Mouse (Mus musculus) heart, adult 2 months (tissue): ENCODE results near the gene Olfr1282. TPM values are rescaled to one million over a fixed set of nuclear protein-coding genes. Genes with fewer than 3 reads are reported as not detected.

Experiments
- DNase-seq, 2 experiments: peaks; one replicate each; pipeline ENCODE4 v3.0.0; 2021
- H3K27ac ChIP-seq: fragments of 200-600 bp; 2 replicates; pipeline ENCODE4 v1.8.1; 2022
- H3K27me3 ChIP-seq: fragments of 200-500 bp; 2 replicates; pipeline ENCODE4 v1.6.1; 2012; ENCODE audit warnings: mild to moderate bottlenecking, low read length, inconsistent platforms, mixed read lengths; ENCODE audit not compliant: control insufficient read depth, insufficient read depth
- H3K36me3 ChIP-seq: fragments of 200-500 bp; 2 replicates; pipeline ENCODE4 v1.6.1; 2012; ENCODE audit warnings: low read length, inconsistent platforms; ENCODE audit not compliant: control insufficient read depth, insufficient read depth
- H3K4me1 ChIP-seq: fragments of 200-500 bp; 2 replicates; pipeline ENCODE4 v1.6.1; 2011; ENCODE audit warnings: low read length; ENCODE audit not compliant: control insufficient read depth, insufficient read depth
- H3K4me3 ChIP-seq: fragments of 200-600 bp; 2 replicates; pipeline ENCODE4 v1.8.1; 2022
- H3K79me2 ChIP-seq: fragments of 200-500 bp; replicated peaks from 2 replicates; pipeline ENCODE4 v1.6.1; 2012; ENCODE audit warnings: mild to moderate bottlenecking, inconsistent platforms, low read length, moderate library complexity, mixed read lengths; ENCODE audit not compliant: control insufficient read depth, insufficient read depth
- H3K9ac ChIP-seq: fragments of 200-500 bp; 2 replicates; pipeline ENCODE4 v1.6.1; 2012; ENCODE audit warnings: low read depth, mild to moderate bottlenecking, control low read depth, inconsistent platforms, low read length, mixed read lengths
- CTCF ChIP-seq: fragments of 200-600 bp; IDR thresholded peaks from 2 replicates; pipeline ENCODE4 v1.8.1; 2022; ENCODE audit warnings: antibody characterized with exemption, mild to moderate bottlenecking, moderate library complexity
- EP300 ChIP-seq: fragments of 200-500 bp; IDR thresholded peaks from 2 replicates; pipeline ENCODE4 v1.6.1; 2011; ENCODE audit warnings: low read depth, low read length, control low read depth; ENCODE audit not compliant: insufficient read depth
- POLR2A ChIP-seq: fragments of 200-500 bp; IDR thresholded peaks from 2 replicates; pipeline ENCODE4 v1.6.1; 2011; ENCODE audit warnings: mild to moderate bottlenecking, low read depth, low read length, control low read depth; ENCODE audit not compliant: insufficient read depth
- intact Hi-C: fragments of 180-260 bp; cut with DNase I; formaldehyde crosslinking; loops from one replicate; pipeline ENCODE4 v1.15.1; 2025
- polyA plus RNA-seq: library from polyadenylated mRNA; depleted of rRNA; stranded (reverse); fragments of >200 nt; gene quantifications from 2 replicates; pipeline ENCODE4 v1.2.3, GENCODE M21; 2012; rRNA removed
- total RNA-seq, 2 experiments: library from RNA; stranded (reverse); gene quantifications; 2 replicates each; pipeline ENCODE4 v1.2.3; 2021

Gene Olfr1282
- total and polyA plus RNA-seq, 3 experiments, result not detected

GRCm38 (mm10) chr2:111300374-111300773, 35.5 kb downstream of the Olfr1282 start, which contains the start of gene Olfr1279:
Olfr1279 (plus strand) TSS chr2:111300635.
- no peaks in the 10 kb centered on the region for H3K79me2 ChIP-seq
- H3K4me1 ChIP-seq, result no peaks in the 10 kb centered on the region
- H3K36me3 ChIP-seq, result no peaks in the 10 kb centered on the region
- H3K27me3 ChIP-seq, result no peaks in the 10 kb centered on the region
- intact Hi-C loops, result no loop called here
- TF ChIP-seq EP300 (no peak), POLR2A (no peak), CTCF (no peak)
- DNase-seq, result no peak
- no peak within 1 kb of the TSS for H3K27ac ChIP-seq
- no peak within 1 kb of the TSS for H3K9ac ChIP-seq
- H3K4me3 ChIP-seq, result no peak within 1 kb of the TSS

DNA sequence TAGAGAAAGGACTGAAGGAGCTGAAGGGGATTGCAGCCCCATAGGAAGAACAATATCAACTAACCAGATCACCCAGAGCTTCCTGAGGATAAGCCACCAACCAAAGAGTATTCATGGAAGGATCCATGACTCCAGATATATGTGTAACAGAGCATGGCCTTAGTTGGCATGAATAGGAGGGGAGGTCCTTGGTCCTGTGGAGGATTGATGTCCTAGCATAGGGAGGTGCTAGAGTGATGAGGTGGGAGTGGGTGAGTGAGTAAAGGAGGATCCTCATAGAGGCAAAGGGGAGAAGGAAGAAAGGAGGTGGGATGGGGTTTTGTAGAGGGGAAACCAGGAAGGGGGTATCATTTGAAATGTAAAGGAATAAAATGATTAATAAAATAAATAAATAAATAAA, 37.3 kb downstream of the Olfr1282 start:
- DNase-seq, result no peak
- H3K79me2 ChIP-seq, result no peaks in the 10 kb centered on the region
- H3K36me3 ChIP-seq, result no peaks in the 10 kb centered on the region
- no peak for TF ChIP-seq CTCF
- no peak for TF ChIP-seq POLR2A
- TF ChIP-seq EP300, result no peak
- H3K27me3 ChIP-seq, result no peaks in the 10 kb centered on the region
- H3K4me1 ChIP-seq, result no peaks in the 10 kb centered on the region
- H3K27ac ChIP-seq, result no peak overlapping the region
- H3K9ac ChIP-seq, result no peak overlapping the region
- intact Hi-C loops, result no loop called here
- H3K4me3 ChIP-seq, result no peak overlapping the region

GRCm38 (mm10) chr2:111289836-111290235, 46.0 kb downstream of the Olfr1282 start, which contains the start of gene Olfr1278:
Olfr1278 (plus strand) TSS chr2:111290136.
- intact Hi-C loops, result no loop called here
- no peak within 1 kb of the TSS for H3K27ac ChIP-seq
- H3K9ac ChIP-seq, result no peak within 1 kb of the TSS
- H3K4me3 ChIP-seq, result no peak within 1 kb of the TSS
- TF ChIP-seq POLR2A, result no peak
- no peak for TF ChIP-seq EP300
- no peak for TF ChIP-seq CTCF
- no peak for DNase-seq
- H3K4me1 ChIP-seq, result no peaks in the 10 kb centered on the region
- no peaks in the 10 kb centered on the region for H3K36me3 ChIP-seq
- H3K27me3 ChIP-seq, result no peaks in the 10 kb centered on the region
- no peaks in the 10 kb centered on the region for H3K79me2 ChIP-seq

Other genes starting within 250 kb of the Olfr1282 start
- not detected for gene Gm13941, start 230.1 kb downstream of the Olfr1282 start, total RNA-seq
- not detected in 2 replicates for gene Gm13941, start 230.1 kb downstream of the Olfr1282 start, polyA plus RNA-seq
- gene Gm15130, start 183.1 kb downstream of the Olfr1282 start, total RNA-seq, result not detected
- gene Gm15130, start 183.1 kb downstream of the Olfr1282 start, polyA plus RNA-seq, result not detected in 2 replicates
- not detected for gene 4930430A15Rik, start 106.5 kb downstream of the Olfr1282 start, total RNA-seq
- not detected in 2 replicates for gene 4930430A15Rik, start 106.5 kb downstream of the Olfr1282 start, polyA plus RNA-seq
- not detected for gene Olfr1275, start 100.8 kb downstream of the Olfr1282 start, total RNA-seq
- gene Olfr1275, start 100.8 kb downstream of the Olfr1282 start, polyA plus RNA-seq, result not detected in 2 replicates
- not detected for gene Olfr1276, start 81.6 kb downstream of the Olfr1282 start, total RNA-seq
- not detected in 2 replicates for gene Olfr1276, start 81.6 kb downstream of the Olfr1282 start, polyA plus RNA-seq
- gene Olfr1277, start 62.0 kb downstream of the Olfr1282 start, total RNA-seq, result not detected
- not detected in 2 replicates for gene Olfr1277, start 62.0 kb downstream of the Olfr1282 start, polyA plus RNA-seq
- gene Olfr1278, start 45.9 kb downstream of the Olfr1282 start, total RNA-seq, result not detected
- gene Olfr1278, start 45.9 kb downstream of the Olfr1282 start, polyA plus RNA-seq, result not detected in 2 replicates
- gene Olfr1279, start 35.4 kb downstream of the Olfr1282 start, total RNA-seq, result not detected
- gene Olfr1279, start 35.4 kb downstream of the Olfr1282 start, polyA plus RNA-seq, result not detected in 2 replicates
- gene Olfr1280, start 22.1 kb downstream of the Olfr1282 start, total RNA-seq, result not detected
- not detected in 2 replicates for gene Olfr1280, start 22.1 kb downstream of the Olfr1282 start, polyA plus RNA-seq
- gene Olfr1281, start 9.6 kb downstream of the Olfr1282 start, total RNA-seq, result not detected
- gene Olfr1281, start 9.6 kb downstream of the Olfr1282 start, polyA plus RNA-seq, result not detected in 2 replicates
- not detected for gene Olfr1283, start 30.7 kb upstream of the Olfr1282 start, total RNA-seq
- not detected in 2 replicates for gene Olfr1283, start 30.7 kb upstream of the Olfr1282 start, polyA plus RNA-seq
- gene Olfr1284, start 39.4 kb upstream of the Olfr1282 start, total RNA-seq, result not detected
- not detected in 2 replicates for gene Olfr1284, start 39.4 kb upstream of the Olfr1282 start, polyA plus RNA-seq
- gene Olfr1286, start 87.0 kb upstream of the Olfr1282 start, total RNA-seq, result not detected
- not detected in 2 replicates for gene Olfr1286, start 87.0 kb upstream of the Olfr1282 start, polyA plus RNA-seq
- not detected for gene Olfr1287, start 113.1 kb upstream of the Olfr1282 start, total RNA-seq
- not detected in 2 replicates for gene Olfr1287, start 113.1 kb upstream of the Olfr1282 start, polyA plus RNA-seq
- gene Olfr1288, start 138.0 kb upstream of the Olfr1282 start, total RNA-seq, result not detected
- not detected in 2 replicates for gene Olfr1288, start 138.0 kb upstream of the Olfr1282 start, polyA plus RNA-seq
- not detected for gene Olfr1289, start 144.7 kb upstream of the Olfr1282 start, total RNA-seq
- gene Olfr1289, start 144.7 kb upstream of the Olfr1282 start, polyA plus RNA-seq, result not detected in 2 replicates
- gene Olfr1290, start 157.8 kb upstream of the Olfr1282 start, total RNA-seq, result not detected
- gene Olfr1290, start 157.8 kb upstream of the Olfr1282 start, polyA plus RNA-seq, result not detected in 2 replicates
- not detected for gene Olfr1291-ps1, start 161.1 kb upstream of the Olfr1282 start, total RNA-seq
- not detected in 2 replicates for gene Olfr1291-ps1, start 161.1 kb upstream of the Olfr1282 start, polyA plus RNA-seq
- gene Olfr1293-ps, start 189.1 kb upstream of the Olfr1282 start, total RNA-seq, result not detected
- gene Olfr1293-ps, start 189.1 kb upstream of the Olfr1282 start, polyA plus RNA-seq, result not detected in 2 replicates
- not detected for gene Olfr1294, start 204.2 kb upstream of the Olfr1282 start, total RNA-seq
- not detected in 2 replicates for gene Olfr1294, start 204.2 kb upstream of the Olfr1282 start, polyA plus RNA-seq
- gene Olfr1295, start 233.6 kb upstream of the Olfr1282 start, total RNA-seq, result not detected
- not detected in 2 replicates for gene Olfr1295, start 233.6 kb upstream of the Olfr1282 start, polyA plus RNA-seq